Mouse (Mus musculus) small intestine, adult 2 months (tissue): ENCODE measurements around the gene Tspear. TPM values are rescaled to one million over a fixed set of nuclear protein-coding genes. Genes with fewer than 3 reads are reported as not detected.
"Not testable (repeated sequence)": the region's sequence is repeated elsewhere in the genome, so short reads cannot be mapped to it uniquely, and the experiment has no call there.

Experiments used
- H3K27ac ChIP-seq: fragments of 200-500 bp; 2 replicates; pipeline ENCODE4 v1.5.1; 2012; ENCODE audit warnings: low read depth, low read length, control low read depth, inconsistent platforms; ENCODE audit not compliant: insufficient read depth
- H3K27me3 ChIP-seq: fragments of 200-500 bp; 2 replicates; pipeline ENCODE4 v1.6.1; 2012; ENCODE audit warnings: mild to moderate bottlenecking, moderate library complexity, low read length, inconsistent platforms; ENCODE audit not compliant: control insufficient read depth, insufficient read depth
- H3K36me3 ChIP-seq: fragments of 200-500 bp; 2 replicates; pipeline ENCODE4 v1.6.1; 2012; ENCODE audit warnings: mild to moderate bottlenecking, low read length, control low read depth, inconsistent platforms; ENCODE audit not compliant: control insufficient read depth, insufficient read depth
- H3K4me1 ChIP-seq: fragments of 200-500 bp; 2 replicates; pipeline ENCODE4 v1.6.1; 2012; ENCODE audit warnings: low read length, inconsistent platforms, mixed read lengths; ENCODE audit not compliant: control insufficient read depth, insufficient read depth, insufficient read length
- H3K4me3 ChIP-seq: fragments of 200-500 bp; 2 replicates; pipeline ENCODE4 v1.5.1; 2012; ENCODE audit warnings: low read depth, mild to moderate bottlenecking, control low read depth, inconsistent platforms, low read length, moderate library complexity
- CTCF ChIP-seq: fragments of 200-500 bp; IDR thresholded peaks from 2 replicates; pipeline ENCODE4 v1.5.1; 2012; ENCODE audit warnings: low read depth, mild to moderate bottlenecking, control low read depth, inconsistent platforms, low read length, moderate library complexity, mixed read lengths; ENCODE audit not compliant: insufficient replicate concordance, insufficient read length; ENCODE audit errors: extremely low read depth
- POLR2A ChIP-seq: fragments of 200-500 bp; IDR thresholded peaks from 2 replicates; pipeline ENCODE4 v1.6.1; 2012; ENCODE audit warnings: low read depth, mild to moderate bottlenecking, control low read depth, inconsistent platforms, low read length, moderate library complexity
- WGBS: fragments of 180-500 bp; shearing (Covaris S2); methylation state at CpG from one replicate; pipeline ENCODE4 v1.1.7; 2018; 5-methylcytosine and 5-hydroxymethylcytosine counted together
- polyA plus RNA-seq: library from polyadenylated mRNA; depleted of rRNA; stranded (reverse); fragments of >200 nt; gene quantifications from 2 replicates; pipeline ENCODE4 v1.2.3, GENCODE M21; 2012

Tspear gene
- polyA plus RNA-seq, 1 experiment, result 0.33 TPM

DNA sequence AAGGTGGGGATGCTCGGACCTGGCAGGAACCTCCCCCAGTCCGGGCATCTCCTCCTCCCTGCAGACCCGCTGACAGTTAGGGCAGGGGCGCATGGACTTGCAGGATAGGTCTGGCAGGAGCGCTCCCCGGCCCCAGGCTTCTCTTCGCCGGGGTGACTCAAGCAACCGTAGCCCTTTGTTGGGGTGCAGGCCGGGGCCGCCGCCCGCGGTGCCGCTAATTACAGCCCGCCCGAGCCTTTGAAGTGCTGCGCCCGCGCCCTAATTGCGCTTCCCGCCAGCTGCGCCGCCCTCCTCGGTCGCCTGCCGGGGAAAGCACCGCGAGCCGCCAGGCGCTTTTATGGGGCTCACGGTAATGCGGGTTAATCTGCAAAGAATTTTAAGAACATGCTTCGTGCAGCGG lies 8.8 kb upstream of the Tspear start:
- Histone ChIP-seq H3K4me3 (peak overlapping the region; percentile 25), H3K36me3 (no peaks in the 10 kb centered on the region), H3K27ac (no peak overlapping the region), H3K4me1 (peaks cover 4% of the 10 kb centered on the region; the same call in 1 of the 2 replicates), H3K27me3 (peaks cover 11% of the 10 kb centered on the region; the same call in 1 of the 2 replicates)
- TF ChIP-seq CTCF (no peak), POLR2A (no peak)
- 2% methylated on average over 35 of the region's 35 CpGs for WGBS

DNA sequence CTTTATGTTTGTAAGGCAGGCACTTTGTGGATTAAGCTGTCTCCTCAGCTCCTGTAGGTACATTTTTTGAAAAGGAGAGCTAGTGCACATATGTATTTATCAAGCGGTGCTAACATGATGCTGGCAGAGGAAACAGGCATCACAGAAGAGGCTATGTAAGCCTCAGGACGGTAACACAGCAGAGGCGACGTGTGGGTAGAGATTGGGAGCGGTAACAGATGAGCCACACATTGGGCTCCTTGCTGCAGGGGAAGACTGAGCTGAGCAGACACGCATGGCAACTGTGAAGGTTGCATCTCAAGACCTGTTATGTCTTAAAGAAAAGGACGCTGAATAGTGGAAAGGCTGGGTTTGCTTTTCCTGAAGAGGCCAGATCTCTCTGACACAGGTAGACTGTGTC lies 3.4 kb upstream of the Tspear start:
- Histone ChIP-seq H3K36me3 (no peaks in the 10 kb centered on the region), H3K4me1 (peaks cover 8% of the 10 kb centered on the region), H3K27ac (no peak overlapping the region), H3K27me3 (peaks cover 2% of the 10 kb centered on the region; the same call in 1 of the 2 replicates), H3K4me3 (no peak overlapping the region)
- WGBS, result 84% methylated on average over 7 of the region's 7 CpGs
- TF ChIP-seq POLR2A (no peak), CTCF (no peak)

DNA sequence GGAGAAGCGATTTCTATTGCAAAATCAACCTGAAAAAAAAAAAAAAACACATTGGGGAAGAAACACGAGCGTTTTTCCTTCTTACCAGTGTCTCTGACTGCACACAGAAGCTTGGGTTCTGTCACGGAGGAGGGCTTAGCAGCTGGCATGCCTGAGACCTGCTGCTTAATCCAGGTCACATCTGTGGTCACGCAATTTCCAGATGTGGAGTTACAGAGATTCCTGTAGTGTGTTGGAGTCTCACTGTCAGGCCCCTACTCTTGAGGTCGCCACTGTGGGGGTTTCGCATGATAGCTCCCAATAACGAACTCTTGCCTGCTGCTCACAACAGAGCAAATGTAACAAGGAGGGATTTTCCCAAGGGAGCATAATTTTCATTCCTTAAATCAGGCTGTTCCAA lies 2.2 kb upstream of the Tspear start:
- TF ChIP-seq POLR2A (no peak), CTCF (no peak)
- no peaks in the 10 kb centered on the region; the same call in 1 of the 2 replicates for H3K27me3 ChIP-seq
- H3K27ac ChIP-seq, result no peak overlapping the region
- 64% methylated on average over 8 of the region's 8 CpGs for WGBS
- no peaks in the 10 kb centered on the region for H3K36me3 ChIP-seq
- H3K4me3 ChIP-seq, result no peak overlapping the region
- H3K4me1 ChIP-seq, result peaks cover 8% of the 10 kb centered on the region

DNA sequence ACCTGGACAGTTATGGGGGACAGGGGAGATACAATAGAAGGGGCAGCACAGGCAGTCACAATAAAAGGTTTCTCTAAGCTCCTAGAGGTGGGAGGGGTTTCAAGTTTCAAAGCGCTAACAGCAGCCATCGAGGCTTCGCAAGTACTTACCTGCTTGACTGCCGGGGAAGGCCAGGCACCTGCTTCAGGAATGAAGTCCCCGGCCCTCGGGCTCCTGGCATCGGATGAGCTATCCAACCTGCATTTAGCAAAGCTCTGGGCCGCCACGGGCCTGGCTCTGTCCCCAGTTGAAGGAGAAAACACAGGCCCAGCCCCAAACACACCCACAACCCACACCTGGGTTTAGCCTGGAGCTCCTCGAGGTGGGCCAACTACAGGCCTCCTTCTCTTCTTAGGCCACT lies 652 bp downstream of the Tspear start:
- no peak for TF ChIP-seq CTCF
- no peak for TF ChIP-seq POLR2A

DNA sequence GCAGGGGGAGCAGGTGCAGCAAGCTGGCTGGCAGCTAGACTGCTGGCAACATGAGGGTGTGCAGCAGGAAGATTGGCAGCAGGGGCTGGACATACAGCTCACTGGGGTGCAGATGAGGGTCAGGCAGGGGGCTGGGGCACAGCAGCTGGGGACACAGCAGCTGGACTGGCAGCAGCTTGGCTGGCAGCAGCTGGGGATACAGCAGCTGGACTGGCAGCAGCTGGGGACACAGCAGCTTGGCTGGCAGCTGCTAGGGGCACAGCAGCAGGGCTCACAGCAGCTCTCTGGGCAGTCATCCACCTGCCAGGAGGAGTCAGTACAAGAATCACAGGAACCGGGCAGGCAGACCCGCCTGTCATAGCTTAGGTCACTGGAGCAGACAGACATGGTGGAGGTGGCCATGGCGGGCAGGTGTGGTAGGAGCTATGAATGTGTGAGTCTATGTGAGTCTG lies 4.0 kb downstream of the Tspear start, which contains the start of gene Gm19402:
Gm19402 (minus strand) TSS at position 402 of the 452 bp plus-strand sequence.
- 43% methylated on average over 3 of the region's 3 CpGs for WGBS

More for the DNA sequence above, 652 bp downstream of the Tspear start:
- Histone ChIP-seq H3K4me1 (peaks cover 8% of the 10 kb centered on the region), H3K27ac (no peak overlapping the region), H3K36me3 (no peaks in the 10 kb centered on the region), H3K27me3 (no peaks in the 10 kb centered on the region; the same call in 1 of the 2 replicates), H3K4me3 (no peak overlapping the region)
- WGBS, result 31% methylated on average over 10 of the region's 10 CpGs

DNA sequence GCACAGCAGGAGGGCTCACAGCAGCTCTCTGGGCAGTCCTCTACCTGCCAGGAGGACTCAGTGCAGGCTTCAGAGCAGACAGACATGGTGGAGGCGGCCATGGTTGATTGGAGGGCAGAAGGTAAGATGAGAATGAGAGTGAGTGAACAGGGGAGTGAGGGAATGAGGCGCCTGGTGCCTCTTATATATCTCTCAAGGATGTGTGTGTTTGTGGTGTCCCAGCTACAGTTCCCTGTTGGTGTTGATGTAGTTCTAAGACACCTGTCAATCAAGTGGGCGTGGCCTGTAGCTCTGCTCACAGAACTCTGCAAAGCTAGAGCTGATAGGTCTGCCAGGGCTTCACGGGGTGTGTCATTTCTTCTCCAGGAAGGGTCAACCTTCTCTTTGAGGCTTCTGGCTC lies 10.8 kb downstream of the Tspear start, which contains the start of gene Gm9508:
Gm9508 (minus strand) TSS at position 101 of the 400 bp plus-strand sequence.
- H3K4me1 ChIP-seq, result no peaks in the 10 kb centered on the region; the same call in 1 of the 2 replicates
- no peaks in the 10 kb centered on the region for H3K36me3 ChIP-seq
- H3K4me3 ChIP-seq, result no peak within 1 kb of the TSS
- no peak within 1 kb of the TSS for H3K27ac ChIP-seq
- WGBS, result 44% methylated on average over 4 of the region's 4 CpGs
- H3K27me3 ChIP-seq, result no peaks in the 10 kb centered on the region
- no peak for TF ChIP-seq POLR2A
- no peak for TF ChIP-seq CTCF

More for the DNA sequence above, 4.0 kb downstream of the Tspear start, which contains the start of gene Gm19402:
- H3K36me3 ChIP-seq, H3K27ac ChIP-seq, H3K27me3 ChIP-seq, H3K4me1 ChIP-seq, H3K4me3 ChIP-seq: not testable (repeated sequence)

DNA sequence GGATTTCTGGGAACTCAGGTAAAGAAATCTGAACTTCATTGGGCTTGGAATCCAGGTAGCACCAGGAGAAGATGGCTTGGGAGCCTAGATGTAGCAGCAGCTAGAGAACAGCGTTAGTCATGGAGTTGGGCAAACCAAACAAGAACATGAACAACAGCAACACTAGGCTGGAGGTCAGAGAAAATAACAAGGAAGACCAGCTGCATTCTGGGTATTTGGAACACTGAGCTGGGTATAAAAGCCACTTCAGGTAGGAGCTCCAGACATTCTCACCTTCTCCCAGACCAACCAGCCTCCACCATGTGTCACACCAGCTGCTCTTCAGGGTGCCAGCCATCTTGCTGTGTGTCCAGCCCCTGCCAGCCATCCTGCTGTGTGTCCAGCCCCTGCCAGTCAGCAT lies 20.0 kb downstream of the Tspear start, which contains the start of gene Gm10272:
Gm10272 (plus strand) TSS at position 301 of the 400 bp plus-strand sequence.
- Histone ChIP-seq H3K4me3 (no peak within 1 kb of the TSS), H3K27ac (no peak within 1 kb of the TSS), H3K27me3 (no peaks in the 10 kb centered on the region), H3K36me3 (no peaks in the 10 kb centered on the region), H3K4me1 (no peaks in the 10 kb centered on the region)
- TF ChIP-seq POLR2A (no peak), CTCF (no peak)
- WGBS, result 84% methylated on average over 1 of the region's 1 CpGs

DNA sequence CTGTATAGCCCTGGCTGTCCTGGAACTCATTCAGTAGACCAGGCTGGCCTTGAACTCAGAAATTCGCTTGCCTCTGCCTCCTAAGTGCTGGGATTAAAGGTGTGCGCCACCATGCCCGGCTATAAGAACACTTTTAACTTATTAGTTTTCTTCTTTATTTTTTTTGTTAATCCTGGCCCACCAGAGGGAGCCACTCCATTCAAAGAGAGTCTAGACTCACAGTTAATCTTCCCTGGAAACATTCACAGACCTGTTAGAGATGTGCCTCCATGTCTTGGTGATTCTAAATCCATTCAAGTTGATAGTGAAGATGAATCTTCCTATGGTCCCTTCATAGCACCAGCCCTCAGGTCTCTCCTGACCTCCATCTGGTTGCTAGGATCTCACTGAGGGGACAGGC lies 23.5 kb downstream of the Tspear start:
- Histone ChIP-seq H3K27ac (no peak overlapping the region), H3K4me3 (no peak overlapping the region), H3K4me1 (no peaks in the 10 kb centered on the region), H3K36me3 (no peaks in the 10 kb centered on the region), H3K27me3 (no peaks in the 10 kb centered on the region)
- TF ChIP-seq CTCF, result no peak
- TF ChIP-seq POLR2A, result no peak
- WGBS, result 72% methylated on average over 3 of the region's 3 CpGs

DNA sequence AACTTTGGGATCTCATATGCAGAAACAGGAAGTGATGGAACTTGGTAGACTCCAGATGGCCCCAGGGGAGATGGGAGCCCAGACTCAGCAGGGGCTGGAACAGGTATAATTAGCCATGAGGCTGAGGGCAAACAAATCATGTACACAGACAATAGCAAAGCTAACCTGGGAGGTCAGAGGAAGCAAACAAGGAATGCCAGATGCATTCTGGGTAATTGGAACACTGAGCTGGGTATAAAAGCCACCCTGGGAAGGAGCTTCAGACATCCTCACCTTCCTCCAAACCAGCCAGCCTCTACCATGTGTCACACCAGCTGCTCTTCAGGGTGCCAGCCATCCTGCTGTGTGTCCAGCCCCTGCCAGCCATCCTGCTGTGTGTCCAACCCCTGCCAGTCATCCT lies 24.8 kb downstream of the Tspear start, which contains the start of gene Gm10024:
Gm10024 (plus strand) TSS at position 301 of the 400 bp plus-strand sequence.
- H3K27me3 ChIP-seq, H3K4me3 ChIP-seq, H3K27ac ChIP-seq, H3K36me3 ChIP-seq, H3K4me1 ChIP-seq: not testable (repeated sequence)
